Mouse (Mus musculus): ENCODE data around the gene Sestd1.

The Sestd1 gene

GRCm38 (mm10) chr2:77212885-77213284 lies 67.5 kb downstream of the Sestd1 start:
- no peak for DNase-seq (ENCODE audit: low spot score in 2 of 2)

GRCm38 (mm10) chr2:77206951-77207350 lies 73.4 kb downstream of the Sestd1 start:
- DNase-seq (ENCODE audit: low spot score in 2 of 2), result no peak

GRCm38 (mm10) chr2:77203916-77204315 lies 76.5 kb downstream of the Sestd1 start:
- no peak for DNase-seq (ENCODE audit: low spot score in 2 of 2)

- DNase-seq (ENCODE audit: low spot score in 2 of 2), result no peak
Observed at GRCm38 (mm10) chr2:77201900-77202299, 78.5 kb downstream of the Sestd1 start.

GRCm38 (mm10) chr2:77200958-77201614 lies 79.3 kb downstream of the Sestd1 start:
- no peak for DNase-seq (ENCODE audit: low spot score in 2 of 2)

GRCm38 (mm10) chr2:77200379-77200778 lies 80.0 kb downstream of the Sestd1 start:
- DNase-seq (ENCODE audit: low spot score in 2 of 2), result no peak

GRCm38 (mm10) chr2:77198246-77198645 lies 82.1 kb downstream of the Sestd1 start:
- DNase-seq (ENCODE audit: low spot score in 2 of 2), result no peak

GRCm38 (mm10) chr2:77196819-77197218 lies 83.6 kb downstream of the Sestd1 start:
- DNase-seq (ENCODE audit: low spot score in 2 of 2), result no peak

- no peak for DNase-seq (ENCODE audit: low spot score in 2 of 2)
Observed at GRCm38 (mm10) chr2:77195056-77195455, 85.3 kb downstream of the Sestd1 start.

GRCm38 (mm10) chr2:77191811-77192210 lies 88.6 kb downstream of the Sestd1 start:
- DNase-seq (ENCODE audit: low spot score in 2 of 2), result no peak

GRCm38 (mm10) chr2:77190891-77191290 lies 89.5 kb downstream of the Sestd1 start:
- no peak for DNase-seq (ENCODE audit: low spot score in 2 of 2)

- DNase-seq (ENCODE audit: low spot score in 2 of 2), result no peak
Observed at GRCm38 (mm10) chr2:77190301-77190700, 90.1 kb downstream of the Sestd1 start.

- no peak for DNase-seq (ENCODE audit: low spot score in 2 of 2)
Observed at GRCm38 (mm10) chr2:77189671-77190070, 90.7 kb downstream of the Sestd1 start.

GRCm38 (mm10) chr2:77187501-77187900 lies 92.9 kb downstream of the Sestd1 start:
- no peak for DNase-seq (ENCODE audit: low spot score in 2 of 2)

- DNase-seq (ENCODE audit: low spot score in 2 of 2), result no peak
Observed at GRCm38 (mm10) chr2:77186912-77187311, 93.5 kb downstream of the Sestd1 start.

GRCm38 (mm10) chr2:77184049-77184571 lies 96.3 kb downstream of the Sestd1 start:
- no peak for DNase-seq (ENCODE audit: low spot score in 2 of 2)

GRCm38 (mm10) chr2:77183646-77184045 lies 96.7 kb downstream of the Sestd1 start:
- no peak for DNase-seq (ENCODE audit: low spot score in 2 of 2)

GRCm38 (mm10) chr2:77182996-77183380 lies 97.4 kb downstream of the Sestd1 start:
- DNase-seq (ENCODE audit: low spot score in 2 of 2), result no peak

- DNase-seq (ENCODE audit: low spot score in 2 of 2), result no peak
Observed at GRCm38 (mm10) chr2:77182271-77182995, 98.0 kb downstream of the Sestd1 start.

GRCm38 (mm10) chr2:77177472-77177871 lies 102.9 kb downstream of the Sestd1 start:
- no peak for DNase-seq (ENCODE audit: low spot score in 2 of 2)

GRCm38 (mm10) chr2:77176413-77176812 lies 104.0 kb downstream of the Sestd1 start:
- DNase-seq (ENCODE audit: low spot score in 2 of 2), result no peak

GRCm38 (mm10) chr2:77175411-77175810 lies 105.0 kb downstream of the Sestd1 start:
- no peak for DNase-seq (ENCODE audit: low spot score in 2 of 2)

GRCm38 (mm10) chr2:77174313-77174712 lies 106.1 kb downstream of the Sestd1 start:
- DNase-seq (ENCODE audit: low spot score in 2 of 2), result no peak
